Mouse (Mus musculus): ENCODE results near the gene Apol6.
A peak's percentile ranks its signal among the peaks of the same experiment; 100 is the strongest.
"Not testable (repeated sequence)": the region's sequence is repeated elsewhere in the genome, so short reads cannot be mapped to it uniquely, and the experiment has no call there.

Gene Apol6

GRCm38 (mm10) chr15:77031271-77031670 lies 13.3 kb upstream of the Apol6 start:
- DNase-seq (ENCODE audit: low spot score), result no peak

GRCm38 (mm10) chr15:77034526-77034925 lies 10.0 kb upstream of the Apol6 start:
- DNase-seq (ENCODE audit: low spot score), result no peak

- DNase-seq (ENCODE audit: low spot score), result no peak
These were observed 8.9 kb upstream of the Apol6 start for GRCm38 (mm10) chr15:77035643-77036042.

GRCm38 (mm10) chr15:77036320-77036988 lies 8.1 kb upstream of the Apol6 start:
- peak; percentile 52 for DNase-seq (ENCODE audit: low spot score)

GRCm38 (mm10) chr15:77036989-77037277 lies 7.6 kb upstream of the Apol6 start:
- DNase-seq (ENCODE audit: low spot score), result no peak

- DNase-seq (ENCODE audit: low spot score), result peak; percentile 62
These were observed 7.0 kb upstream of the Apol6 start for GRCm38 (mm10) chr15:77037278-77038161.

GRCm38 (mm10) chr15:77039211-77039700 lies 5.3 kb upstream of the Apol6 start:
- no peak for DNase-seq (ENCODE audit: low spot score)

- no peak for DNase-seq (ENCODE audit: low spot score)
These were observed 3.7 kb upstream of the Apol6 start for GRCm38 (mm10) chr15:77040784-77041183.

- no peak for DNase-seq (ENCODE audit: low spot score)
These were observed 1.1 kb downstream of the Apol6 start for GRCm38 (mm10) chr15:77045609-77046008.

- DNase-seq (ENCODE audit: low spot score), result no peak
These were observed 6.0 kb downstream of the Apol6 start, which contains the start of gene Mb for GRCm38 (mm10) chr15:77050570-77050969. TSS of gene Mb (minus strand) at chr15:77050670.

GRCm38 (mm10) chr15:77052176-77052575 lies 7.6 kb downstream of the Apol6 start:
- DNase-seq (ENCODE audit: low spot score), result no peak

GRCm38 (mm10) chr15:77053021-77053420 lies 8.5 kb downstream of the Apol6 start:
- DNase-seq (ENCODE audit: low spot score), result no peak

GRCm38 (mm10) chr15:77054611-77055175 lies 10.2 kb downstream of the Apol6 start:
- DNase-seq (ENCODE audit: low spot score), result no peak

GRCm38 (mm10) chr15:77056001-77056790 lies 11.7 kb downstream of the Apol6 start:
- DNase-seq (ENCODE audit: low spot score), result no peak

- DNase-seq (ENCODE audit: low spot score), result no peak
These were observed 12.2 kb downstream of the Apol6 start for GRCm38 (mm10) chr15:77056791-77057051.

- DNase-seq (ENCODE audit: low spot score), result no peak
These were observed 14.0 kb downstream of the Apol6 start for GRCm38 (mm10) chr15:77058566-77058965.

GRCm38 (mm10) chr15:77059416-77059815 lies 14.9 kb downstream of the Apol6 start:
- not testable (repeated sequence) for DNase-seq (ENCODE audit: low spot score)

GRCm38 (mm10) chr15:77062746-77063145 lies 18.2 kb downstream of the Apol6 start:
- no peak for DNase-seq (ENCODE audit: low spot score)

GRCm38 (mm10) chr15:77065259-77065852 lies 20.8 kb downstream of the Apol6 start:
- DNase-seq (ENCODE audit: low spot score), result no peak

GRCm38 (mm10) chr15:77066233-77066632 lies 21.7 kb downstream of the Apol6 start:
- no peak for DNase-seq (ENCODE audit: low spot score)

GRCm38 (mm10) chr15:77068439-77068861 lies 23.9 kb downstream of the Apol6 start:
- DNase-seq (ENCODE audit: low spot score), result no peak

GRCm38 (mm10) chr15:77069019-77069418 lies 24.5 kb downstream of the Apol6 start:
- no peak for DNase-seq (ENCODE audit: low spot score)
